Mouse (Mus musculus) CH12.LX (cell line): Measurements from ENCODE around the gene Rpp14. TPM values are rescaled to one million over a fixed set of nuclear protein-coding genes. Genes with fewer than 3 reads are reported as not detected.

Experiments
- DNase-seq: peaks from one replicate; pipeline ENCODE4 v3.0.0-alpha.2; 2013; ENCODE audit errors: extremely low read depth
- H3K27ac ChIP-seq: 2 replicates; pipeline ENCODE4 v1.5.1; 2012; ENCODE audit warnings: low read depth, mild to moderate bottlenecking, control low read depth, moderate library complexity; ENCODE audit not compliant: insufficient read depth
- H3K27me3 ChIP-seq: replicated peaks from 2 replicates; pipeline ENCODE3; 2012; ENCODE audit warnings: inconsistent platforms
- H3K36me3 ChIP-seq, 2 experiments: replicated peaks in 1 of 2; 2 replicates each; pipeline versions ENCODE3 to v1.6.1; 2012; ENCODE audit warnings: inconsistent platforms in 1 of 2, low read length in 1 of 2, mild to moderate bottlenecking in 1 of 2, mixed read lengths in 1 of 2, moderate library complexity in 1 of 2; ENCODE audit not compliant: control insufficient read depth in 1 of 2, insufficient read depth in 1 of 2
- H3K4me1 ChIP-seq, 2 experiments: 2 replicates each; pipeline ENCODE4 v1.6.1; 2012; ENCODE audit warnings: inconsistent platforms in 1 of 2, moderate library complexity in 1 of 2; ENCODE audit not compliant: insufficient read depth in 2 of 2, control insufficient read depth in 1 of 2
- H3K4me2 ChIP-seq: 2 replicates; pipeline ENCODE4 v1.6.1; 2012; ENCODE audit warnings: low read depth, mild to moderate bottlenecking, control low read depth; ENCODE audit not compliant: poor library complexity, insufficient read depth, severe bottlenecking
- H3K4me3 ChIP-seq, 3 experiments: fragments of 150-350 bp in 1 of 3; sonication (generic) in 1 of 3; replicated peaks in 1 of 3; 2 replicates each; pipeline versions ENCODE3 to v1.5.1; 2011 to 2012; ENCODE audit warnings: low read depth in 2 of 3, low read length in 2 of 3, mild to moderate bottlenecking in 2 of 3, moderate library complexity in 2 of 3, control low read depth in 1 of 3, improper control_type of control experiment in 1 of 3, inconsistent platforms in 1 of 3, mixed read lengths in 1 of 3; ENCODE audit not compliant: poor library complexity in 1 of 3
- H3K79me2 ChIP-seq: replicated peaks from 2 replicates; pipeline ENCODE4 v1.6.1; 2012; ENCODE audit warnings: mild to moderate bottlenecking, moderate library complexity; ENCODE audit not compliant: control insufficient read depth, poor library complexity, insufficient read depth, severe bottlenecking; ENCODE audit errors: extremely low read depth
- H3K9ac ChIP-seq: 2 replicates; pipeline ENCODE4 v1.6.1; 2012; ENCODE audit warnings: low read depth, mild to moderate bottlenecking, control low read depth, moderate library complexity; ENCODE audit not compliant: insufficient read depth
- H3K9me3 ChIP-seq: replicated peaks from 2 replicates; pipeline ENCODE3; 2012; ENCODE audit warnings: low read length, inconsistent platforms, mixed read lengths
- CHD1 ChIP-seq: IDR thresholded peaks from 2 replicates; pipeline ENCODE4 v1.6.1; 2012; ENCODE audit warnings: low read depth, low read length, improper control_type of control experiment, inconsistent platforms
- CHD2 ChIP-seq: IDR thresholded peaks from 2 replicates; pipeline ENCODE4 v1.6.1; 2011; ENCODE audit warnings: low read length, improper control_type of control experiment
- E2F4 ChIP-seq: IDR thresholded peaks from 2 replicates; pipeline ENCODE4 v1.6.1; 2011; ENCODE audit warnings: low read depth, low read length, improper control_type of control experiment; ENCODE audit not compliant: insufficient replicate concordance
- EP300 ChIP-seq: IDR thresholded peaks from 2 replicates; pipeline ENCODE4 v1.6.1; 2011; ENCODE audit warnings: low read length, improper control_type of control experiment
- IRF4 ChIP-seq: IDR thresholded peaks from 2 replicates; pipeline ENCODE4 v1.6.1; 2014; ENCODE audit warnings: low read depth, mild to moderate bottlenecking, inconsistent platforms, low read length, improper control_type of control experiment
- KAT2A ChIP-seq: IDR thresholded peaks from 2 replicates; pipeline ENCODE4 v1.6.1; 2012; ENCODE audit warnings: low read length, improper control_type of control experiment, inconsistent platforms; ENCODE audit not compliant: insufficient replicate concordance
- MAFK ChIP-seq: IDR thresholded peaks from 2 replicates; pipeline ENCODE4 v1.6.1; 2011; ENCODE audit warnings: low read length, improper control_type of control experiment; ENCODE audit not compliant: insufficient replicate concordance
- MAX ChIP-seq: IDR thresholded peaks from 2 replicates; pipeline ENCODE4 v1.6.1; 2011; ENCODE audit warnings: low read length, improper control_type of control experiment
- MAZ ChIP-seq: IDR thresholded peaks from 2 replicates; pipeline ENCODE4 v1.6.1; 2012; ENCODE audit warnings: low read depth, mild to moderate bottlenecking, inconsistent platforms, low read length, improper control_type of control experiment, moderate library complexity
- MXI1 ChIP-seq: IDR thresholded peaks from 2 replicates; pipeline ENCODE4 v1.6.1; 2011; ENCODE audit warnings: mild to moderate bottlenecking, low read depth, low read length, improper control_type of control experiment
- MYC ChIP-seq: IDR thresholded peaks from 2 replicates; pipeline ENCODE4 v1.6.1; 2011; ENCODE audit warnings: low read depth, mild to moderate bottlenecking, improper control_type of control experiment, low read length
- NELFE ChIP-seq: IDR thresholded peaks from 2 replicates; pipeline ENCODE4 v1.6.1; 2011; ENCODE audit warnings: low read depth, low read length, improper control_type of control experiment
- NRF1 ChIP-seq: IDR thresholded peaks from 2 replicates; pipeline ENCODE4 v1.6.1; 2014; ENCODE audit warnings: low read depth, mild to moderate bottlenecking, inconsistent platforms, low read length, improper control_type of control experiment, moderate library complexity
- PAX5 ChIP-seq: IDR thresholded peaks from 2 replicates; pipeline ENCODE4 v1.6.1; 2012; ENCODE audit warnings: low read length, inconsistent platforms, mixed read lengths
- POLR2A ChIP-seq: IDR thresholded peaks from 2 replicates; pipeline ENCODE4 v1.6.1; 2011; ENCODE audit warnings: low read depth, mild to moderate bottlenecking, improper control_type of control experiment, low read length
- POLR2AphosphoS2 ChIP-seq: IDR thresholded peaks from 2 replicates; pipeline ENCODE4 v1.6.1; 2011; ENCODE audit warnings: low read depth, low read length, improper control_type of control experiment
- RCOR1 ChIP-seq: conservative IDR thresholded peaks from 2 replicates; pipeline ENCODE4 v1.6.1; 2012; ENCODE audit warnings: low read depth, mild to moderate bottlenecking, inconsistent platforms, low read length, improper control_type of control experiment
- TBP ChIP-seq: conservative IDR thresholded peaks from 2 replicates; pipeline ENCODE4 v1.6.1; 2011; ENCODE audit warnings: low read depth, low read length, improper control_type of control experiment
- USF2 ChIP-seq: conservative IDR thresholded peaks from 2 replicates; pipeline ENCODE4 v1.6.1; 2011; ENCODE audit warnings: low read depth, low read length, improper control_type of control experiment
- ZMIZ1 ChIP-seq: IDR thresholded peaks from 2 replicates; pipeline ENCODE4 v1.6.1; 2012; ENCODE audit warnings: low read depth, mild to moderate bottlenecking, inconsistent platforms, low read length, improper control_type of control experiment
- ZNF384 ChIP-seq: IDR thresholded peaks from 2 replicates; pipeline ENCODE4 v1.6.1; 2012; ENCODE audit warnings: low read depth, low read length, improper control_type of control experiment, inconsistent platforms
- dilution Hi-C: fragments of 300-500 bp; cut with MboI; formaldehyde crosslinking; loops from 2 replicates; pipeline ENCODE4 v1.14.3; 2020; ENCODE audit warnings: low sequenced_read_pairs; ENCODE audit not compliant: extremely low pct_unique_long_range_greater_than_20kb, extremely low pct_ligation_motif_present
- in situ Hi-C: fragments of 300-500 bp; cut with MboI; formaldehyde crosslinking; loops from 3 replicates; pipeline ENCODE4 v1.14.3; 2019; ENCODE audit warnings: low sequenced_read_pairs, low pct_ligation_motif_present, low pct_unique_long_range_greater_than_20kb, mixed read lengths
- polyA plus RNA-seq: library from polyadenylated mRNA; unstranded; fragments of >175 nt; gene quantifications from 2 replicates; pipeline ENCODE4 v1.2.1, GENCODE M21; 2012; ENCODE audit warnings: low read depth; ENCODE audit not compliant: insufficient read length
- total RNA-seq, 2 experiments: library from RNA; depleted of rRNA; stranded (reverse); fragments of 300-350 nt in 1 of 2; fragments of >200 nt in 1 of 2; gene quantifications; 2 replicates each; pipeline ENCODE4 v1.2.3; 2012 to 2014

The Rpp14 gene
- total and polyA plus RNA-seq, 3 experiments = 32.4 to 140 (median 101) TPM

DNA sequence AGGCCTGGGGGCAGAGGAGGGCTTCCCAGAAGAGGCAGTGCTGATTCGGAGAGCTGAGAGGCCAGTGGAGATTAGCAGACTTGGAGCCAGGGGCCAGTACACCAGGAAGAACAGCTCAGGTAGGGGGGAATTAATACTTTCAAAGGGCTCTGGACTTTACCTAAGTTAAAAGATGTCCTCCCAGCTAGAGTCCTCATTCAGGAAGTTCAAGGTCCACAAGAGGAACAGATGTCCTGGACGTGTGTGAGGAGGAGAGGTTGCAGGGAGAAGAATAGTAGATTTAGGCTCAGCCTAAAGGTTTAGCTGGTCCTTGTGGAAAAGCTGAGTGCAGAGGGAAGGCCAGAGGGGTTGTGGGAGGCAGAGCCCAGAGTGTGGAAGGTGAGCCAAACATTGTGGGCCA lies 54.1 kb downstream of the Rpp14 start:
- no peak for DNase-seq
- Histone ChIP-seq H3K4me1 (peaks cover 15 to 65% of the 10 kb centered on the region in 2 experiments), H3K27me3 (no peaks in the 10 kb centered on the region), H3K36me3 (peaks cover 18 to 78% of the 10 kb centered on the region in 2 experiments), H3K9ac (no peak overlapping the region), H3K79me2 (no peaks in the 10 kb centered on the region; the same call in 1 of the 2 replicates), H3K4me3 (no peak overlapping the region), H3K27ac (no peak overlapping the region), H3K4me2 (no peak overlapping the region), H3K9me3 (no peaks in the 10 kb centered on the region)
- TF ChIP-seq CHD1 = no peak
- TF ChIP-seq MAZ = no peak
- TF ChIP-seq NRF1 = no peak
- no peak for TF ChIP-seq MAFK
- TF ChIP-seq ZNF384 = no peak
- no peak for TF ChIP-seq NELFE
- no peak for TF ChIP-seq MAX
- TF ChIP-seq IRF4 = no peak
- TF ChIP-seq POLR2A = no peak
- no peak for TF ChIP-seq ZMIZ1
- no peak for TF ChIP-seq MYC
- TF ChIP-seq E2F4 = no peak
- TF ChIP-seq RCOR1 = no peak
- no peak for TF ChIP-seq PAX5
- no peak for TF ChIP-seq KAT2A
- TF ChIP-seq CHD2 = no peak
- TF ChIP-seq TBP = no peak
- TF ChIP-seq MXI1 = no peak
- dilution Hi-C loops = no loop called here
- in situ Hi-C loops = no loop called here

DNA sequence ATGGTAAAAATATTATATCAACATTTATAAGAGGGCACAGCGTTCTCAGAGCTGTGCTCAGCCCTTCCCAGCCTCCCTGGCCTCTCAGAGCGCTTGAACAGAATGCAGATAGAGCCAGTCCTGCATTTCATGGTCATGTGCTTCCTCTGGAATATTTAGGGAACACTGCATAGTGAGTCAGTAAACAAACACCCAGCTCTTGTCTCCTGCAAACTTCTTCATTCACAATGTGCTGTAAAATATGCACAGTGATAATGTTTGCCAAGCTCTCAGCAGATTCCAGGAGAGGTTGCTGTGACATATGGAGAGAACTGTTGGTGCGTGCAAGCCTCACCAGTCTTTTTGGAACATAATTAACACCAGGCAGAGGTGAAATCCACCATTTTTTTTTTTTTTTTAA lies 55.0 kb downstream of the Rpp14 start:
- Histone ChIP-seq H3K9ac (no peak overlapping the region), H3K27me3 (no peaks in the 10 kb centered on the region), H3K4me1 (peaks cover 16 to 74% of the 10 kb centered on the region in 2 experiments), H3K4me3 (no peak overlapping the region), H3K4me2 (no peak overlapping the region), H3K36me3 (peaks cover 23 to 86% of the 10 kb centered on the region in 2 experiments), H3K79me2 (no peaks in the 10 kb centered on the region; the same call in 1 of the 2 replicates), H3K27ac (no peak overlapping the region), H3K9me3 (no peaks in the 10 kb centered on the region)
- dilution Hi-C loops = no loop called here
- DNase-seq = no peak
- no peak for TF ChIP-seq ZMIZ1
- TF ChIP-seq MXI1 = no peak
- TF ChIP-seq EP300 = no peak
- TF ChIP-seq MYC = no peak
- no peak for TF ChIP-seq CHD2
- TF ChIP-seq POLR2AphosphoS2 = no peak
- no peak for TF ChIP-seq USF2
- in situ Hi-C loops = no loop called here
